Mouse (Mus musculus): ENCODE results near the gene Kcnk3.

GRCm38 (mm10) chr5:30670091-30670490 is 82.1 kb downstream of the Kcnk3 start:
- no peak for TF ChIP-seq CTCF (conservative IDR thresholded peaks at IDR 0.05; ENCODE audit: low read length)
- no peak for TF ChIP-seq NANOG (IDR thresholded peaks at IDR 0.05; ENCODE audit: borderline replicate concordance, low read length)
- TF ChIP-seq POU5F1 (IDR thresholded peaks at IDR 0.05; ENCODE audit: borderline replicate concordance, low read length) = no peak

All from E14TG2a.4 (cell line).